ENCODE assay signal across 33 mouse cellular contexts in genomic region chr4:125548190-125548589, GRCm38 (mm10). TPM values are rescaled to one million over a fixed set of nuclear protein-coding genes. Genes with fewer than 3 reads are reported as not detected.
"Had no signal": no experiment of that assay in that cellular context is flagged by ENCODE, and none has a peak within 500 bp of the region (broad histone marks: within the 10 kb centered on the region; RNA-seq: fewer than 3 reads in every experiment).

No protein-coding gene starts in this region.

- H3K27ac ChIP-seq: heart, embryonic 13.5 days; heart, embryonic 15.5 days; hindbrain, embryonic 12.5 days; hindbrain, embryonic 13.5 days; hindbrain, embryonic 14.5 days; hindbrain, embryonic 15.5 days; hindbrain, postnatal 0 days; intestine, embryonic 15.5 days; kidney, embryonic 15.5 days; kidney, postnatal 0 days; layer of hippocampus, adult 2 months; left cerebral cortex, adult 2 months had no signal

- H3K9me3 ChIP-seq: heart, embryonic 12.5 days; heart, embryonic 13.5 days; heart, embryonic 15.5 days; hindbrain, embryonic 12.5 days; hindbrain, embryonic 13.5 days; hindbrain, embryonic 15.5 days; intestine, embryonic 15.5 days; kidney, embryonic 15.5 days had no signal

- DNase-seq: heart, postnatal 10 days; heart, postnatal 14 days; heart, postnatal 36 days; heart, postnatal 4 days; kidney, adult 11 months; kidney, adult 18-20 months; kidney, adult 2 months; kidney, adult 8-10 months; kidney, adult 9 months; kidney, postnatal 10 days; kidney, postnatal 14 days; kidney, postnatal 25 days; kidney, postnatal 36 days; kidney, postnatal 4 days; layer of hippocampus, adult 9-11 months; layer of hippocampus, postnatal 36 days had no signal

- H3K36me3 ChIP-seq: heart, embryonic 12.5 days; heart, embryonic 13.5 days; heart, embryonic 15.5 days; hindbrain, embryonic 12.5 days; hindbrain, embryonic 13.5 days; hindbrain, embryonic 15.5 days; intestine, embryonic 15.5 days; kidney, embryonic 15.5 days had no signal

- ATAC-seq: hindbrain, embryonic 16.5 days; hindbrain, postnatal 0 days; inflammation-experienced regulatory T-cells, adult 6 months; intestine, embryonic 15.5 days; intestine, embryonic 16.5 days; intestine, postnatal 0 days had no signal

- H3K4me1 ChIP-seq: heart, embryonic 12.5 days; heart, embryonic 13.5 days; heart, embryonic 15.5 days; intestine, embryonic 15.5 days; kidney, embryonic 15.5 days had no signal

- H3K9ac ChIP-seq: heart, embryonic 12.5 days; heart, embryonic 13.5 days; heart, embryonic 15.5 days; hindbrain, embryonic 12.5 days; hindbrain, embryonic 13.5 days; hindbrain, embryonic 14.5 days; hindbrain, embryonic 15.5 days; intestine, embryonic 15.5 days; kidney, embryonic 15.5 days had no signal

- H3K4me2 ChIP-seq: heart, embryonic 12.5 days; heart, embryonic 13.5 days; heart, embryonic 15.5 days; hindbrain, embryonic 12.5 days; hindbrain, embryonic 13.5 days; hindbrain, embryonic 14.5 days; hindbrain, embryonic 15.5 days; intestine, embryonic 15.5 days; kidney, embryonic 15.5 days had no signal

- H3K4me3 ChIP-seq: heart, embryonic 12.5 days; heart, embryonic 13.5 days; heart, embryonic 15.5 days; hindbrain, embryonic 12.5 days; hindbrain, embryonic 13.5 days; hindbrain, embryonic 15.5 days; intestine, embryonic 15.5 days; kidney, embryonic 15.5 days; layer of hippocampus, adult 2 months; left cerebral cortex, adult 2 months had no signal

- H3K27me3 ChIP-seq: hindbrain, embryonic 15.5 days had no signal

RNA-seq across cellular contexts. Expression of gene Grik3, which starts 57.7 kb away (rescaled TPM):
- polyA plus RNA-seq: inflammation-experienced regulatory T-cells, adult 6 months had no signal
